Mouse (Mus musculus) hindbrain, embryonic 15.5 days (tissue): ENCODE data around the gene Rnf214. TPM values are rescaled to one million over a fixed set of nuclear protein-coding genes. Genes with fewer than 3 reads are reported as not detected.
A peak's percentile ranks its signal among the peaks of the same experiment; 100 is the strongest.

Experiments used
- ATAC-seq: fragments of 200-750 bp; cut with Nextera tagmentation; 2 replicates; pipeline ENCODE4 v1.8.0; 2017; ENCODE audit warnings: low read depth, moderate number of reproducible peaks, moderate TSS enrichment; ENCODE audit not compliant: low FRiP score
- H3K27ac ChIP-seq: fragments of 300-500 bp; sonication (generic); replicated peaks from 2 replicates; pipeline ENCODE4 v1.5.1; 2015; ENCODE audit warnings: mild to moderate bottlenecking, inconsistent platforms
- H3K27me3 ChIP-seq: fragments of 300-500 bp; sonication (generic); 2 replicates; pipeline ENCODE4 v1.6.1; 2015; ENCODE audit warnings: control low read depth, inconsistent platforms
- H3K36me3 ChIP-seq: fragments of 300-500 bp; sonication (generic); 2 replicates; pipeline ENCODE4 v1.6.1; 2015; ENCODE audit warnings: control low read depth, inconsistent platforms
- H3K4me1 ChIP-seq: fragments of 300-500 bp; sonication (generic); replicated peaks from 2 replicates; pipeline ENCODE4 v1.6.1; 2015; ENCODE audit warnings: control low read depth, inconsistent platforms
- H3K4me2 ChIP-seq: fragments of 300-500 bp; sonication (generic); 2 replicates; pipeline ENCODE4 v1.6.1; 2015; ENCODE audit warnings: moderate library complexity, mild to moderate bottlenecking, inconsistent platforms
- H3K4me3 ChIP-seq: fragments of 300-500 bp; sonication (generic); 2 replicates; pipeline ENCODE4 v1.5.1; 2015; ENCODE audit warnings: mild to moderate bottlenecking, inconsistent platforms
- H3K9ac ChIP-seq: fragments of 300-500 bp; sonication (generic); 2 replicates; pipeline ENCODE4 v1.6.1; 2015; ENCODE audit warnings: inconsistent platforms
- H3K9me3 ChIP-seq: fragments of 300-500 bp; sonication (generic); 2 replicates; pipeline ENCODE4 v1.6.1; 2016; ENCODE audit warnings: control low read depth, inconsistent platforms
- WGBS: fragments of 180-500 bp; shearing (Covaris S2); methylation state at CpG from one replicate; pipeline ENCODE4 v1.1.7; 2015; 5-methylcytosine and 5-hydroxymethylcytosine counted together
- microRNA-seq: library from miRNA; unstranded; fragments of <30 nt; microRNA quantifications from one replicate; pipeline ENCODE4, GENCODE M21; 2016
- polyA plus RNA-seq: library from polyadenylated mRNA; unstranded; fragments of >200 nt; fragmentation: Nextera tagmentation; extraction: Ambion mirVana; gene quantifications from 2 replicates; pipeline ENCODE4 v1.2.1, GENCODE M21; 2015

Rnf214 gene
- polyA plus RNA-seq, 1 experiment from 2014 or later: 109 TPM

GRCm38 (mm10) chr9:45827663-45828290 lies 78.9 kb downstream of the Rnf214 start:
- Histone ChIP-seq H3K9ac (peak overlapping the region; percentile 51), H3K27ac (peak overlapping the region; percentile 70), H3K4me1 (peaks cover 19% of the 10 kb centered on the region), H3K4me3 (peak overlapping the region; percentile 52), H3K27me3 (no peaks in the 10 kb centered on the region), H3K36me3 (0 out of 2 replicates have a peak, but pooled peaks cover 2% of the 10 kb centered on the region), H3K4me2 (peak overlapping the region; percentile 87), H3K9me3 (no peaks in the 10 kb centered on the region)
- WGBS: 6% methylated on average over 22 of the region's 23 CpGs
- no peak; the same call in 1 of the 2 replicates for ATAC-seq

- ATAC-seq: no peak
- no peak overlapping the region for H3K27ac ChIP-seq
- no peak overlapping the region for H3K9ac ChIP-seq
- 89% methylated on average over 9 of the region's 9 CpGs for WGBS
- H3K4me1 ChIP-seq: no peaks in the 10 kb centered on the region
- no peaks in the 10 kb centered on the region for H3K9me3 ChIP-seq
- no peaks in the 10 kb centered on the region for H3K27me3 ChIP-seq
- H3K4me3 ChIP-seq: no peak overlapping the region
- H3K4me2 ChIP-seq: no peak overlapping the region
- 0 out of 2 replicates have a peak, but pooled peaks cover 11% of the 10 kb centered on the region for H3K36me3 ChIP-seq
Measured at GRCm38 (mm10) chr9:45818406-45819011, 88.2 kb downstream of the Rnf214 start.

- Histone ChIP-seq H3K4me2 (no peak overlapping the region), H3K9ac (no peak overlapping the region), H3K27me3 (no peaks in the 10 kb centered on the region), H3K4me3 (no peak overlapping the region), H3K4me1 (no peaks in the 10 kb centered on the region; the same call in 1 of the 2 replicates), H3K36me3 (0 out of 2 replicates have a peak, but pooled peaks cover 5% of the 10 kb centered on the region), H3K9me3 (no peaks in the 10 kb centered on the region), H3K27ac (peak overlapping the region; percentile 63; the same call in 1 of the 2 replicates)
- ATAC-seq: no peak
- WGBS: 85% methylated on average over 10 of the region's 10 CpGs
Measured at GRCm38 (mm10) chr9:45815525-45815924, 91.2 kb downstream of the Rnf214 start.

- no peaks in the 10 kb centered on the region for H3K27me3 ChIP-seq
- no peak for ATAC-seq
- H3K9ac ChIP-seq: no peak overlapping the region
- H3K4me2 ChIP-seq: no peak overlapping the region
- 0 out of 2 replicates have a peak, but pooled peaks cover 5% of the 10 kb centered on the region for H3K36me3 ChIP-seq
- no peaks in the 10 kb centered on the region; the same call in 1 of the 2 replicates for H3K4me1 ChIP-seq
- WGBS: 67% methylated on average over 9 of the region's 9 CpGs
- H3K27ac ChIP-seq: peak overlapping the region; percentile 63; the same call in 1 of the 2 replicates
- H3K4me3 ChIP-seq: no peak overlapping the region
- no peaks in the 10 kb centered on the region for H3K9me3 ChIP-seq
Measured at GRCm38 (mm10) chr9:45815113-45815512, 91.6 kb downstream of the Rnf214 start.

Small RNA genes within 50 kb of the gene (microRNA-seq; reads per million reads assigned to microRNA genes)
- not detected for gene Mir7087

Other genes with a start within 250 kb of the Rnf214 start
- 14.8 and 14.9 TPM in 2 replicates for gene Cep164, start 78.2 kb downstream of the Rnf214 start, polyA plus RNA-seq
- gene Bace1, start 68.3 kb downstream of the Rnf214 start, polyA plus RNA-seq: 52.2 and 53.1 TPM in 2 replicates
- 21.6 and 22.2 TPM in 2 replicates for gene Pcsk7, start 414 bp downstream of the Rnf214 start, polyA plus RNA-seq
- gene Tagln, start 29.1 kb upstream of the Rnf214 start, polyA plus RNA-seq: 6.5 and 7.2 TPM in 2 replicates
- 48.3 and 50.7 TPM in 2 replicates for gene Sidt2, start 48.3 kb upstream of the Rnf214 start, polyA plus RNA-seq
- gene Pafah1b2, start 105.8 kb upstream of the Rnf214 start, polyA plus RNA-seq: 258 and 263 TPM in 2 replicates
- gene Sik3, start 105.9 kb upstream of the Rnf214 start, polyA plus RNA-seq: 11.6 and 12.6 TPM in 2 replicates